Mouse (Mus musculus) right cerebral cortex, adult 2 months (tissue): ENCODE data around the gene Esyt2.
A peak's percentile ranks its signal among the peaks of the same experiment; 100 is the strongest.
"Not testable (repeated sequence)": the region's sequence is repeated elsewhere in the genome, so short reads cannot be mapped to it uniquely, and the experiment has no call there.

ENCODE experiments used
- DNase-seq, 2 experiments: peaks; one replicate each; pipeline ENCODE4 v3.0.0; 2021 to 2022; ENCODE audit warnings: low spot score in 2 of 2

Esyt2 gene

DNA sequence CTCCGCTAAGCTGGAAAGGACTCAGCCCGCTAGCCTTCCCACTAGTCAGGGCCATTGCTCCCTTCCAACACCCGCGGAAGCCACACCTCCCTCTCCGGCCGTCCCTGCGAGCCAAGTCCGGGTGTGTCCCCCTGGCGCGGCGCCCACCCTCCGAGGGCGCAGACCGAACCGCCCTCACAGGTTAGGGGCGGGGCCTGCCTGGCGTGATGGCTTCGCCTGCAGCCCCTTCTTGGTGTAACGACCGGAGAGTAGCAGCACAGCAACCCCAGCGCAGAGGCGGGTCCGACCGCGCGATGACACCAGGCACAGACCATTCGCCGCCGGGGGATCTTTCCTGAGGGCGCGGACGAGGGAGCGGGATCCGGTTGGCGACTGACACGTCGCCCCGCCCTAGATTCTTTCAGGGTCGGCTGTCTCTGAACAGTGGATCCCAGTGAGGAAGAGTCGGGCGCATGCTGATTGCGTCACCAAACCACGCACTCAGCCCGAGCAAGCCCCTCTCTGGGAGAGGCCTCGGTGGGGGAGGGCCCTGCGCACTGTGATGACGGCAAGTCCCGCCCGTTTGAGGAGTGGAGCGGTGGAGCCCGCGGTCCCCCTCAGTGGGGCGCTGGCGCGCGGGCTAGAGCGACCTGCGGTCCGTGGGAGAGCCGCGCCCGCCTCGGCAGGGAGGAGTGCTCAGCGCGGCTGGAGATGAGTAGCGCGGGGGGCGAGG, at the start of gene Esyt2:
Esyt2 (plus strand) TSS at position 544 of the 712 bp plus-strand sequence.
- DNase-seq: peak; percentile 100

DNA sequence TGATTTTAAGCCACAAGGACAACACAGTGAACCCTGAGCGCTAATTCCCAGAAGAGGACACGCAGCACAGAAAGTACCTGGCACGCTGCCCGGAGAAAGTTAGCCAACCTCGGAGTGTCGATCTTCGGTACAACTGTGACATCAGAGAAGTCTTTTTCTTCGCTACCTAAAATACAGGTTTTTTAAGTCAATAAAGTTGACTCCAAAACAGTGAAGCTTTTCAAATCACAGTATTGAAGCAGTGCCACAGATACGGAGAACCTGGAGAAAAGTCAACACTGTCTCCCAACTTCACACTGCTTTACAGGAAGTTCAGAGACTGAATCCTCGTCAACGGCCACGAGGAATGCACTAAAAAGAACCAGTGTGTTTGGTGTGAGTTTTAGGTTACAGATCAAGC, 49.4 kb upstream of the Esyt2 start:
- DNase-seq: no peak

DNA sequence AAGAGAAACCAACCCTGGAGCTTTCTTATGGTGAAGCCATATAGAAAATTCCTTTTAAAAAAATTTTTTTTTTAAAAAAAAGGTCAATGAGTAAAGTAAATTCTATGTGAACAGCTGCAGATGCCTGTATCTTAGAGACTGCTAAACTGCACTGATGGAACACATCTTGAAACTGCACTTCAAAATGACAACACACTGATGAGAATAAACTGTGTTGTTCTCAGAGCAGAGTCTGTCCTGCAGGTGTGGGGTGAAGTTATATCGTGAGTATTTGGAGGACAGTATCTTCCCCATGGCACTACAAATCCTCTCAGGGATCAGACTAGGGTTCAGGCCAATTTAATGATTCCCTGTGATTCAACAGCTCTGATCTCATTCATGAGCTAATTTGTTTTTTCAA, 48.9 kb upstream of the Esyt2 start:
- DNase-seq: no peak

DNA sequence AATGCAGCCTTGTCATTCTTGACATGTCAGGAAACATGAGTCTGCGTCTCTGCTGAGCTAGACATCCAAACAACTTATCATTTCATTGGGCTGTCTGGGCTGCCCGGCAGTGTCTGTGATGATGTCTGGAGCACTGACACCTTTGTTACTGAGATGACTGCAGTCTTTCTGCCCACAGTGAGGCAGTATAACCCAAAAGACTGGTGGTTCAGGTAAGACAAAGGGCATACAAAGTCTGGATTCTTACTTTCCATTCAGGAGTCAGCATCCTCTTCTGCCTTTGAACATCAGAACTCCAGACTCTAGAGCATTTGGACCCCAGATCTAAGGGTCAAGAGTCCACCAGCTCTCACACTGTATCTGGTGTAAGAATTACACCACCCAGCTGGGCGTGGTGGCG, 45.6 kb upstream of the Esyt2 start:
- no peak for DNase-seq

DNA sequence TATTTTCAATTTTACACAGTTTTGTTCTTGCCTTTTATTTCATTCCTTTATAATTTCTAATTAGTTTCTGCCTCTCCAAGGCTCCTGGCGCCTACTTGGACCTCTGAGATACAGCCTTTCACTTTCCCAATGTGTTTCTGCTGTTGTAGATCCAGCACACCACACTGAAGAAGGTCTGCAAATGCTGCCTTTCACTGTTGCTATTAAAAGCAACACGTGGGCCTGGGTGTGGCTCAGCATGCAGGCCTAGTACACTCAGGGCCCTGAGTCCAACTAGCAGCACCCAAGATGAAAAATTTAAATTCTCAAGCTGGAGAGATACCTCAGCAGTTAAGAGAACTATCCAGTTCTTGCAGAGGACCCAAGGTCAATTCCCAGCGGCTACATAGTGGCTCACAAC, 44.3 kb upstream of the Esyt2 start:
- DNase-seq: no peak

DNA sequence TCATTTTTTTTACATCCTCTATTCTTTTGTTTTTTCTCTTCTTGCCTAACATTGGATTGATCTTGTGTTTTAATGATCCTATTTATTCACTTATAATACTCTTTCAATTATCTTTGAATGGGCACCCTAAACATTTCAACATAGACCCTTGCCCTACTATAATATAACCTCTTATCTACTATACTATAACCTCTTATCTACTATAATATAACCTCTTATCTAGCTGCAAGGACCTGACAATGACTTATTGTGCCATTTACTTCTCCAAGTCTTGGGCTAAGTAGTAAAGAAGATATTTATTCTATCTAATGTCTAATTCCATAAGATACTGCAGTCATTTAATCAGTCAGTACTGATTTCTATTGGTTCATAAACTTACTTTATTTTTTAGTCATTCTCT, 42.6 kb upstream of the Esyt2 start:
- DNase-seq: no peak

DNA sequence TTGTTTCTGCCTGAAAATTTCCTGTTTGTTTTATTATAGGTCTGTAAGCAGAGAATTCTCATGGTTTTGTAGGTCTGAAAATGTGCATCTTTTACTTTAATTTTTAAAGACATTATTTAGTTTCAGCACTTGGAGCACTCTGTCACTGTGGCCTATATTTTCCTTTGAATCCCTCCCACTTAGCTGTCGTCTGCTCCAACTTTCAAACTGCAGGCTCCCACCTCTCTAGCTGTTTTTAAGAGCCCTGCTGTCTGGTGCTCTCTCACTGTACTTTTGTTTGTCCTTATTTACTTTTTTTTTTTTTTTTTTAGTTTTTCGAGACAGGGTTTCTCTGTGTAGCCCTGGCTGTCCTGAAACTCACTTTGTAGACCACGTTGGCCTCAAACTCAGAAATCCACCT, 42.2 kb upstream of the Esyt2 start:
- DNase-seq: no peak

DNA sequence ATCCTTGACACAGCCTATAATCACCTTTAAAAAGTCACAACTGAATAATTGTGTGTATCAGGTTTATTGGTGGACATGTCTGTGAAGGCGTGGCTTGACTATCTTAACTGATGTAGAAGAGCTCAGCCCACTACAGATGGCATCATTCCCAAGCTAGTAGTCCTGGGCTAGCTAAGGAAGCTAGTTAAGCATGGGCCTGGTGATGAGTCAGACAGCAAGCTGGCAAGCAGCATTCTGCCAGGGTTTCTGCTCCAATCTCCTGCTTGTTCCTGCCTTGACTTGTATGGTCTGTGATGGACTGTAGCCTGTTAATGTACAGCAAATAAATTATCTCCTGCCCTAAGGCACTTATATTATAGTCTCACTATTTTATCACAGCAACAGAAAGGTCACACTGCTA, 36.4 kb upstream of the Esyt2 start:
- DNase-seq: peak in 1 of 2 experiments; percentile 29

DNA sequence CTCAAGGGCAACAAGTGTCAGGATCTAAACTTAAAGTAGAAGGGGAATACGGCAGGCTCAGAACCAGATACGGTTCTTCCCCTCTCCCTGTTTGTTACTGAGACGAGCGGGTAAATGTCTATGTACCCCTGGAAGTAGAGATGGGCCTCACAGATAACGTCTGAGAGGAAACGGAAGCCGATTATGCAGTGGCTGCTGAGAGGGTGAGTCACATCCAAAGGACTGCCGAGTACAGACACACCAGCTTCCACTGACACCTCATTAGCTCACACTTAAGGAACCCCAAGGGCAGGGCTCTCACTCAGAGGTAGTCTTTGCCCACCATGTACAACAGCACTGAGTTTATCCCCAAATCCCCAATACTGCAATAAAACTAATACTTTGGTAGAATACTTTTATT, 26.3 kb upstream of the Esyt2 start:
- no peak for DNase-seq

DNA sequence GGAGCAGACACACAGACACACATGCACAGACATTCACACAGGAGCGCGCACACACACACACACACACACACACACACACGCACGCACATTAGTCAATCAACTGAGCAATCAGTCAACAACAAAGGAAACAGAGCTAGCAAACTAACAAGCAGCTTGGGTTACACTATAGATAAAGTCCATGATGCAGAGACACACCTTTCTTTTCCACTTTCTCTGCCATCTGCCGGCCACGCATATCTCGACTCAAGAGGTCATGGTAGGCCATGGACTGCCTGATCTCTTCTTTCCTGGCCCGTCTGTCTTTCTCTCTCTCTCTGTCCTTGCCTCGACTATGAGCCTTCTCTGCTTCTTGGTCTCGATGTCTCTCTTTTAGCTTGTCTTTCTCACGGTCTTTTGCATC, 25.4 kb upstream of the Esyt2 start:
- no peak for DNase-seq

DNA sequence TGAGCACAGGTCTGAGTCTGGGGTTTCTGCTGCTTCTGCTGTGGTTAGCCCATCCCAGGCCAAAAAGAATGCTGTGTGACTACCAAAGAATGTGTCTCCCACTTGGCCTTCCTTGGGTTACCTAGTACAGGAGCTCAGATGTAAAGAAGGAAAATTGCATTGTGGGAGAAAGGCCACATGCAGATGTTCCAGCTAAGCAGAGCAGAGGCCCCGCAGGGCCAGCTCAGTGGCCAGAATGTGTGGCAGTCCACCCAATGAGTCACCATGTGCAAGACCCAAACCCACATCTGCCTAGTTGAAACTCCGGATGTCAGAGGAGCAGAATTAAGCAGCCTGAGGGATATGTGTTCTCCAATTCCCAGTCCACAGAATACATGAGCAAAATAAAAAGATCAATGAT, 22.7 kb upstream of the Esyt2 start:
- no peak for DNase-seq

DNA sequence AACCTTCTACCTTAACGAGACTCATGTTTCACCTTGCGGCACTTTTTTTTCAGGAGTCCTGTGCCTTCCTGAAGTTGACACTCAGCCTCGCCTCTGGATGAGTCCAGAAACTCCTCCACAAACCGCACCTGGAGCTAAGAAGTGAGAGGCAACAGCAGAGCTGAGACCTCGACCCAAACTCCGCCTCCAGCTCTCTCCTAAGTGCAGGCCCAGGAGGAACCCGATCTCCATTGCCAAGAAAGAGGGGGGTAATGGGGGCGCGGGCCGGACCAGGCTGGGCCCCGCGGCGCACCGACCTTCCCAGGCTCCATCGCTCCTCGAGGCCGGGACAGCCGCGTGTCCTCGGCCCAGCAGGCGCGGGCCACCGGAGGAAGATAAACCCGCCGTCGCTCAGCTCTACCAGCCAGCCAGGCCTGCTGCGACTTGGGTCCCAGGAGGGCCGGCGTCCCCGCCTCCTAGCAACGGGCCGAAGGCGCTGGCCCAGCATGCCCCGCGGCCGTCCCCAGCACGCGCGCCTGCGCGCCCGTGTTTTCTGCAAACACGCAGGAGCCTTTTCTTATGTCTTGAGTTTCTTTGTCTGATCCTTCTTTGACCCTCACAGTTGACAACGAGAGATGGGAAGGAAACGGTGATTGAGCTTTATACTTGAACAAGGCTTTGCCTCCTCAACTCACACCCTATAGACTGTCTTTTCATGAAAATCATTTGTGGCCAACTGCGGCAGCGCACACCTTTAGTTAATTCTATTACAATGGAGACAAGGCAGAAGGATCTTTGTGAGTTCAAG, 18.2 kb upstream of the Esyt2 start, which contains the start of gene Wdr60:
Wdr60 (minus strand) TSS at position 468 of the 787 bp plus-strand sequence.
- DNase-seq: peak; percentile 85 to 91

DNA sequence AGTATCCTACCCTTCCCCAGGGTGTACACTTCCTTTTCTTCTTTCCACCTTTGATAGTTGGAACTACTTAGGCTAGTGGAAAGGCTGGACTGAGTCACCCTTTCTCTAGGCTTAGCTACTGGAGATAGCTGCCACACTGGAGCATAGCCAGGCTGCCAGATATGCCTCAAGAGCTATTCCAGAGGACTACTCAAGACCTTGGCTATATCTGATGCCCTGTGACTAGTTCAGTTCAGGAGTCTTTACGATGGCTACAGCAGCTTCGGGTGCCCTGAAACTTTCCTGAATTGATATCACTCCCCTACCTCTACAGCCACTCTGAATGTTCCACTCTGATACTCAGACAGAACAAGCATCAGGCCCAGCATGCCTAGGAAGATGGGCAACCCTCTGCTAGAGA, 16.2 kb upstream of the Esyt2 start:
- DNase-seq: no peak

DNA sequence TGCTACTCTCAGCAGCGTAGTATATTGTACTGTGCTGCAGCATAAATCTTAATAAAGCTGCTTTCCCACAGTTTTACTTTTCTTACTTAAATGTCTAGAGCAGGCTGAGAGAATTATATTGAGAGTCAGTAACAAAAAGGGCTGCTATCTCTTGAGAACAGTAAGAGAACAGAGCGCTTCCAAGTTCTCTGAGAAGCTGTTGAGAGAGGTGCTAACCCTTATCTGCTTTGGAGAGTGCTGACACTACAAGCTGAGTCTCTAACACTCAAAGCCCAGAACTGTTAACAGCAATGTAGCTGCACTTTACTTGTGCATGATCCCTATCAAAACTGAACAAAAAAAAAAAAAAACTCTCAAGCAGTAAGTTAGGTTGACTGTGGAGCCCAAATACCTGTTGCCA, 15.7 kb upstream of the Esyt2 start:
- DNase-seq: no peak

DNA sequence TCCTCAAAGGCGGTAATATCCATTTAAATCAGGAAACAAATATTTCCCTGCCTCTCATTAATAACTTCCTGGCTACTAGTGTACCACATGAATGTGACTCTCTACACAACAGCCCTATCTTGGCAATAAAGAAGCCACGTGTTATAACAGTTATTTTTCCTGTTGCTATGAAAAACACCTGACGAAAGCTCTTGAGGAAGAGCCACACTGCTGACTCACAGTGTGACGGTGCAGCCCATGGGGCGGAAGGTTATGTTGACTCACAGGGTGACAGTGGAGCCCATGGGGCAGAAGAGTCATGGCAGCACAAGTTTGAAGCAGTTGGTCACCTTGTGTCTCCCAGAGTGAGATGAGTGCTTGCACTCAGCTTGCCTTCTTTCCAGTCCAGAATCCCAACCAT, 11.5 kb upstream of the Esyt2 start:
- DNase-seq: no peak

DNA sequence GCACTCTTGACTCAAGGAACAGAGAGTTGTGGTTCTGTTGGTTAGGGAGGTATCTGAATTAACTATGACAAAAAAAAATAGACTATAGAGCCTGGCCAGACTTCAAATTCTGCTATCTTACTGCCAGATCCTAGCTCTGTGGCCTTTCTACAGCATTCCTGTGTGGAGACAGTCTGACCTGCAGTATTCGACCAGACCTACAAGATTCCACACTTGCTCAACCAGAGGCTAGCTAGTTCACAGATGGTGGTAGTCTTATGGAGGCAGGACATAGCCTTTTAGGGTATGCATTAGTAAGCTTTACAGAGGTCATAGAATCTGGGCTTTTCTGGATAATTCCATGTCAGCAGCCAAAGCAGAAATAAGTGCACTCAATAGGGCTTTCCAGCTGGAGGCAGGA, 10.5 kb upstream of the Esyt2 start:
- no peak for DNase-seq

DNA sequence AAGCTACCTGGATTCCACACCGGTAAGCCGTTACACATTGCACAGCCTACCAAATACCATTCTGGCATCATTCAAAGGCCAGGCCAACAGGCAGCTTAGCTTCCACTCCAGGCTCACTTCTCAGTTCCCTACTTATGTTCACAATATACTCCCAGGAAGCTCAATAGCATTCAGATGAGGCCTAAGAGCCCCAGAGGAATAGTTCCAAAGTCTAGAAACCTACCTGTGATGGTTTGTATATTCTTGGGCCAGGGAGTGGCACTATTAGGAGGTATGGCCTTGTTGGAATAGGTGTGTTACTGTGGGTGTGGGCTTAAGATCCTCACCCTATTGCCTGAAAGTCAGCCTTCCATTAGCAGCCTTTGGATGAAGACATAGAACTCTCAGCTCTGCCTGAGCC, 9.9 kb upstream of the Esyt2 start:
- no peak for DNase-seq

DNA sequence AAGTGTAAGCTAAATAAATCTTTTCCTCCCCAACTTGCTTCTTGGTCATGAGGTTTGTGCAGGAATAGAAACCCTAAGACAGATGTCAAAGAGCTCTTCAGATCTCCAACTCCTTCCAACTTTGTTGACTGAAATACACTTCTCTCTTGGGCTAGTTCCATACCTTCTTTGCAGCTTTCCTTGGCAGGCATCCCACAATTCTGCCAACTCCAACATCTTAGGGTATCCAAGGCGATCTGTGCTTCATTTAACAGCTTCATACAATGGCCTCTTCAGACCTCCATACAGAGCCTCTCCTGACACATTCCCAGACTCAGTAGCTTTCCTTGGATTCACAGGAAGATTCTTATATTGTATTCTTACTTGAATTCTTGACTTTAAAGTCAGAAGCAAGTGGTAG, 7.3 kb upstream of the Esyt2 start:
- no peak for DNase-seq

DNA sequence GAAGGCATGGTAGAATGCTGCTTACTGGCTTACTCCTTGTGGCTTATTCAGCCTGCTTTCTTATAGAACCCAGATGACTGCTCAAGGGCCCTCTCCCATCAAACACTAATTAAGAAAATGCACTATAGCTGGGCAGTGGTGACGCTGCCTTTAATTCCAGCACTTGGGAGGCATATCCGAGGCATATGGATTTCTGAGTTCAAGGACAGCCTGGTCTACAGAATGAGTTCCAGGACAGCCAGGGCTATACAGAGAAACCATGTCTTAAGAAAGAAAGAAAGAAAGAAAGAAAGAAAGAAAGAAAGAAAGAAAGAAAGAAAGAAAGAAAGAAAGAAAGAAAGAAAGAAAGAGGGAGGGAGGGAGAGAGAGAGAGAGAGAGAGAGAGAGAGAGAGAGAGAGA, 5.9 kb upstream of the Esyt2 start, which contains the start of gene Gm11027:
Gm11027 (plus strand) TSS at position 301 of the 400 bp plus-strand sequence.
- not testable (repeated sequence) for DNase-seq

DNA sequence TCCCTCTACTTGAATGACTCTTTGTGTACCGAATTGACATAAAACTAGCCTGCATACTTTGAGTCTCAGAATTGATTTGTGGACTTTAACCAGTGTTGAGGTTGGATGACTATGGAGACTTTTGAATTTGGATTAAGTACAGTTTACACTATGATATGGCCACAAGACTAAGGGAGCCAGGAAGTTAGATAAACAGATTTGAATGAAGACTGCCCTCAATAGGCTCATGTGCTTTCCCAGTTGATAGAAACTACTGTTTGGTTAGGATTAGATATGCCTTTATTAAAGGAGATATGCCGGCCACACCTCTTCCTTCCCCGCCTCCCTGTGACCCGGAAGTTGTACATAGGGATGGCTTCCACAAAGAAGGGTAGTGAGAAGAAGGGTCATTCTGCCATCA, 5.4 kb upstream of the Esyt2 start:
- no peak for DNase-seq

DNA sequence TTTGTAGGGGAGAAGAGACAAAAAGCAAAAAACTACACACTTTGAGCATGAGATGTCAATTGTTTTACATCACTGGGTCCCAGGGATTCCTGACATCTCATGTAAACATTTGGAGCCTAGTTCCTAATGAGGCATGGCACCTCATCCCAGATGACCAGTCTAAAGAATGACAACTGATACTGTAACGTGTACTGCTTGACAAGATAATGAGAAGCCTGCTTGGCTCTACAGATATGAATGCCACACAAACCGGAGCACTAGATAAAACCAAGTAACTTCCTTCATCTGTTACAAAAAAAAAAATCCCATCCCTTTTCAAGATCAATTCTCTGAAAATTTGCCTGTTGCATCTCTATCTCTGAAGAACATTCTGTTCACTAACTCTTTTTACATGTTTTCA, 4.0 kb upstream of the Esyt2 start:
- DNase-seq: no peak

DNA sequence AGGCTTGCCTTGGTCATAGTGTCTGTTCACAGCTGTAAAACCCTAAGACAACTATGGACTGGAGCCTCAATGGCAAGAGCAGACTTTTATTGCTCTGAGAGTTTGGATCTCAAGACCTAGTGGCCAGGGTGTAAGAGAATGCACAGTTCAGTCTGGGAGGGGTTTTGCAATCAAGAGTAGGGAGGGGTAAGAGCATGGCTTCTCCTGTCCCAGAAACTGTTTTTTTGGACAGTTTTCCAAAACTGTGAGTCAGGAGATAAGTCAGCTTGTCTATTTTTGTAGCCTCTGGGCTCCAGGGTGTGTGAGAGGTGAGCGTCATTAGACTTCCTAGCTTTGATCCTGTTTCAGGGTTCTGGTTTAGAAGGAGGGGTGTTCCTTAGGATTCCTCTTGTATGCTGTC, 2.5 kb upstream of the Esyt2 start:
- DNase-seq: no peak

DNA sequence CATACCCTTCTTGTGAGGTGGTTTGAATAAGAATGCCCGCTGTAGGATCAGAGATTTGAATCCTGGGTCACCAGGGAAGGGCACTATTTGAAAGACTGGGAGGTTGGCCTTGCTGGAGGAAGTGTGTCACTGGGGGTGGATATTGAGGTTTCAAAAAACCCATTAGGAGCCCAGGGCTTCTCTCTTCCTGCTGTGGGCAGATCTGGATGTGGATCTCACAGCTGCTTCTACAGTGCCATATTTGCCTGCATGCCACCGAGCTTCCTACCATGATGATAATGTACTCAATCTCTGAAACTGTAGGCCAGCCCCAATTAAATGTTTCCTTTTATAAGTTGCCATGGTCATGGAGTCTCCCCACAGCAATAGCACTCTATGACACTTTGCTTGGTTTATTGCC, 1.8 kb upstream of the Esyt2 start:
- no peak for DNase-seq
